Mouse (Mus musculus) liver, embryonic 14.5 days (tissue): ENCODE data around the gene Lsp1. TPM values are rescaled to one million over a fixed set of nuclear protein-coding genes. Genes with fewer than 3 reads are reported as not detected.

Experiments used
- ATAC-seq: fragments of 200-750 bp; cut with Nextera tagmentation; 2 replicates; pipeline ENCODE4 v1.8.0; 2017; ENCODE audit warnings: moderate number of reproducible peaks, mild to moderate bottlenecking, moderate library complexity; ENCODE audit not compliant: insufficient read depth
- DNase-seq, 3 experiments: peaks; one replicate each; pipeline ENCODE4 v3.0.0-alpha.2; 2012 to 2013; ENCODE audit warnings: low read depth in 3 of 3, low spot score in 3 of 3
- H3K27ac ChIP-seq: fragments of 300-500 bp; sonication (generic); 2 replicates; pipeline ENCODE4 v1.5.1; 2014; ENCODE audit warnings: moderate library complexity, mild to moderate bottlenecking, control low read depth, inconsistent platforms
- H3K27me3 ChIP-seq: fragments of 300-500 bp; sonication (generic); 2 replicates; pipeline ENCODE4 v1.6.1; 2014; ENCODE audit warnings: mild to moderate bottlenecking, low read length, moderate library complexity; ENCODE audit not compliant: control insufficient read depth, insufficient read depth
- H3K36me3 ChIP-seq: fragments of 300-500 bp; sonication (generic); replicated peaks from 2 replicates; pipeline ENCODE4 v1.6.1; 2014; ENCODE audit warnings: low read depth; ENCODE audit not compliant: control insufficient read depth, insufficient read depth
- H3K4me1 ChIP-seq, 2 experiments: fragments of 200-500 bp in 1 of 2; fragments of 300-500 bp in 1 of 2; sonication (generic) in 1 of 2; replicated peaks; 2 replicates each; pipeline ENCODE4 v1.6.1; 2012 to 2014; ENCODE audit warnings: antibody characterized with exemption in 1 of 2, inconsistent platforms in 1 of 2, low read length in 1 of 2; ENCODE audit not compliant: control insufficient read depth in 2 of 2, insufficient read depth in 2 of 2
- H3K4me2 ChIP-seq: fragments of 300-500 bp; sonication (generic); 2 replicates; pipeline ENCODE4 v1.6.1; 2014; ENCODE audit warnings: low read depth, mild to moderate bottlenecking, control low read depth, moderate library complexity
- H3K4me3 ChIP-seq, 2 experiments: fragments of 200-500 bp in 1 of 2; fragments of 300-500 bp in 1 of 2; sonication (generic) in 1 of 2; 2 replicates each; pipeline ENCODE4 v1.5.1; 2012 to 2014; ENCODE audit warnings: low read depth in 2 of 2, low read length in 2 of 2, mild to moderate bottlenecking in 2 of 2, control low read depth in 1 of 2, inconsistent platforms in 1 of 2, moderate library complexity in 1 of 2; ENCODE audit not compliant: insufficient read depth in 1 of 2
- H3K9ac ChIP-seq: fragments of 300-500 bp; sonication (generic); replicated peaks from 2 replicates; pipeline ENCODE4 v1.6.1; 2014; ENCODE audit warnings: mild to moderate bottlenecking, control low read depth, moderate library complexity
- H3K9me3 ChIP-seq: fragments of 300-500 bp; sonication (generic); 2 replicates; pipeline ENCODE4 v1.6.1; 2016; ENCODE audit warnings: low read length, mixed read lengths; ENCODE audit not compliant: control insufficient read depth
- CTCF ChIP-seq: IDR thresholded peaks from 2 replicates; pipeline ENCODE4 v1.5.1; 2016; ENCODE audit warnings: antibody characterized with exemption, low read depth, control low read depth
- EP300 ChIP-seq: IDR thresholded peaks from 2 replicates; pipeline ENCODE4 v1.6.1; 2016; ENCODE audit warnings: antibody characterized with exemption, low read depth
- WGBS: fragments of 180-500 bp; shearing (Covaris S2); extraction: QIAGEN DNeasy Blood & Tissue Kit; methylation state at CpG from one replicate; pipeline ENCODE4 v1.1.7; 2014; ENCODE audit not compliant: insufficient replicate concordance; 5-methylcytosine and 5-hydroxymethylcytosine counted together
- polyA plus RNA-seq, 2 experiments: library from polyadenylated mRNA; depleted of rRNA in 1 of 2; stranded (reverse) in 1 of 2; unstranded in 1 of 2; fragments of >200 nt; fragmentation: Nextera tagmentation in 1 of 2; extraction: Ambion mirVana in 1 of 2; gene quantifications; 2 replicates each; pipeline versions ENCODE4 v1.2.1 to v1.2.3; 2012 to 2014

Gene Lsp1
- polyA plus RNA-seq, 2 experiments, result 13.3 to 15.2 TPM

- no peak for DNase-seq
- no peaks in the 10 kb centered on the region for H3K9me3 ChIP-seq
Measured at GRCm38 (mm10) chr7:142442908-142443420, 17.6 kb upstream of the Lsp1 start.

GRCm38 (mm10) chr7:142443474-142443873, 17.1 kb upstream of the Lsp1 start:
- no peak overlapping the region for H3K27ac ChIP-seq
- H3K27me3 ChIP-seq, result no peaks in the 10 kb centered on the region
- H3K9ac ChIP-seq, result no peak overlapping the region
- H3K4me3 ChIP-seq, result no peak overlapping the region
- no peak overlapping the region for H3K4me2 ChIP-seq
- H3K9me3 ChIP-seq, result no peaks in the 10 kb centered on the region
- H3K4me1 ChIP-seq, result peaks cover 0 to 3% of the 10 kb centered on the region in 2 experiments; a peak in 1 of 4 replicates
- WGBS, result 70% methylated on average over 5 of the region's 5 CpGs
- no peaks in the 10 kb centered on the region for H3K36me3 ChIP-seq
- ATAC-seq, result no peak
- TF ChIP-seq EP300 (no peak), CTCF (no peak)
- no peak for DNase-seq

More at GRCm38 (mm10) chr7:142442908-142443420, 17.6 kb upstream of the Lsp1 start:
- Histone ChIP-seq H3K9ac (no peak overlapping the region), H3K27me3 (no peaks in the 10 kb centered on the region), H3K4me2 (no peak overlapping the region), H3K4me3 (no peak overlapping the region), H3K36me3 (no peaks in the 10 kb centered on the region), H3K27ac (no peak overlapping the region), H3K4me1 (peaks cover 0 to 3% of the 10 kb centered on the region in 2 experiments; a peak in 1 of 4 replicates)
- ATAC-seq, result no peak
- no peak for TF ChIP-seq CTCF
- no peak for TF ChIP-seq EP300
- 79% methylated on average over 7 of the region's 7 CpGs for WGBS

DNA sequence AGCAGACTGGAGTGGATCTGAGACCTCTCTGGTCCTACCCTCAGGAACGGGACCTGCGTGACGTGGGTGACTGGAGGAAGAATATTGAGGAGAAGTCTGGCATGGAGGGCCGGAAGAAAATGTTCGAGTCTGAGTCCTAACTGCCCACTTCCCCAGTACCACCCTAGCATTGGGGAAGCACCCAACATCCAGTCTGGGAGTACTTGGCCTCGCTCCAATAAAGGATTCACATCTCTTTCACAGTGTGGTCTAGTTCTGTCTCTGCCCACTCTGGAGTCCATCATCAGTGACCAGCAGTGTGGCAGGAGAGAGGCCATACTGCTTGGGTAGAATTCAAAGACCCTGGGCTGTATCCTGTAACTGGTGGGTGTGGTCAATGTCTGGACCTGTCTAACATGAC, 16.4 kb upstream of the Lsp1 start:
- no peak overlapping the region for H3K4me2 ChIP-seq
- 67% methylated on average over 6 of the region's 6 CpGs for WGBS
- TF ChIP-seq EP300 (no peak), CTCF (no peak)
- H3K9me3 ChIP-seq, result no peaks in the 10 kb centered on the region
- H3K9ac ChIP-seq, result no peak overlapping the region
- no peaks in the 10 kb centered on the region for H3K36me3 ChIP-seq
- no peak overlapping the region for H3K27ac ChIP-seq
- H3K27me3 ChIP-seq, result no peaks in the 10 kb centered on the region
- no peak overlapping the region for H3K4me3 ChIP-seq
- DNase-seq (no peak), ATAC-seq (no peak)
- H3K4me1 ChIP-seq, result peaks cover 0 to 3% of the 10 kb centered on the region in 2 experiments; a peak in 1 of 4 replicates

GRCm38 (mm10) chr7:142445324-142445723, 15.3 kb upstream of the Lsp1 start:
- Histone ChIP-seq H3K27me3 (no peaks in the 10 kb centered on the region), H3K36me3 (no peaks in the 10 kb centered on the region), H3K9me3 (no peaks in the 10 kb centered on the region), H3K27ac (no peak overlapping the region), H3K4me2 (no peak overlapping the region), H3K4me3 (no peak overlapping the region), H3K4me1 (peaks cover 0 to 3% of the 10 kb centered on the region in 2 experiments; a peak in 1 of 4 replicates), H3K9ac (no peak overlapping the region)
- TF ChIP-seq CTCF, result no peak
- TF ChIP-seq EP300, result no peak
- no peak for DNase-seq
- 64% methylated on average over 6 of the region's 6 CpGs for WGBS
- ATAC-seq, result no peak

DNA sequence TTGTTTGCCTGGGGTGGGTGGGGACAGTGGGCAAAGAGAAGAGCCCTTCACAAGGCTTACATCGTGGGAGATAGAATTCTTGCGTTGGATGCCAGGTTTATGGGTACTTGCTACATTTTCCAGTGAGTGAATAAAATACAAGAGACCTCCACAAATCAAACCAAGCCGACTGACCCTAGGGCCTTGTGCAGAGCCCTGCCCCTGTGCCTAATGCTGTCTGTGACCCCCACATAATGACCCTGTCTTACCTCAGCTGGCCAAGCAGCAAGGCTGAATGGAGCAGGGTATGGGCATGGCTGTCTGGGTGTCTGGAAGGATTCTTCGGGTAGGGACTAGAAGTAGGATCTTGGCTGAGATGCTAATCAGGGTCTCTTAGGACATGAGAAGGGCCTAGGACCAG, 14.3 kb upstream of the Lsp1 start:
- Histone ChIP-seq H3K27me3 (no peaks in the 10 kb centered on the region), H3K4me3 (no peak overlapping the region), H3K4me2 (no peak overlapping the region), H3K36me3 (no peaks in the 10 kb centered on the region), H3K9ac (no peak overlapping the region), H3K9me3 (no peaks in the 10 kb centered on the region), H3K4me1 (peaks cover 0 to 3% of the 10 kb centered on the region in 2 experiments; a peak in 1 of 4 replicates), H3K27ac (no peak overlapping the region)
- DNase-seq (no peak), ATAC-seq (no peak)
- TF ChIP-seq EP300 (no peak), CTCF (no peak)
- WGBS, result 67% methylated on average over 4 of the region's 4 CpGs
